Mouse (Mus musculus): ENCODE data around the gene Ifna4.
A peak's percentile ranks its signal among the peaks of the same experiment; 100 is the strongest.

The Ifna4 gene

GRCm38 (mm10) chr4:88865011-88865569, 23.4 kb downstream of the Ifna4 start:
- no peak for DNase-seq (ENCODE audit: low spot score in 2 of 2)

- peak in 1 of 2 experiments; percentile 77 for DNase-seq (ENCODE audit: low spot score in 2 of 2)
These were observed 25.8 kb downstream of the Ifna4 start for GRCm38 (mm10) chr4:88867366-88867925.

GRCm38 (mm10) chr4:88867926-88868911, 26.6 kb downstream of the Ifna4 start:
- no peak for DNase-seq (ENCODE audit: low spot score in 2 of 2)

GRCm38 (mm10) chr4:88872691-88873090, 31.0 kb downstream of the Ifna4 start:
- DNase-seq (ENCODE audit: low spot score in 2 of 2), result peak in 1 of 2 experiments; percentile 21

- no peak for DNase-seq (ENCODE audit: low spot score in 2 of 2)
These were observed 33.9 kb downstream of the Ifna4 start for GRCm38 (mm10) chr4:88875435-88876095.

DNA sequence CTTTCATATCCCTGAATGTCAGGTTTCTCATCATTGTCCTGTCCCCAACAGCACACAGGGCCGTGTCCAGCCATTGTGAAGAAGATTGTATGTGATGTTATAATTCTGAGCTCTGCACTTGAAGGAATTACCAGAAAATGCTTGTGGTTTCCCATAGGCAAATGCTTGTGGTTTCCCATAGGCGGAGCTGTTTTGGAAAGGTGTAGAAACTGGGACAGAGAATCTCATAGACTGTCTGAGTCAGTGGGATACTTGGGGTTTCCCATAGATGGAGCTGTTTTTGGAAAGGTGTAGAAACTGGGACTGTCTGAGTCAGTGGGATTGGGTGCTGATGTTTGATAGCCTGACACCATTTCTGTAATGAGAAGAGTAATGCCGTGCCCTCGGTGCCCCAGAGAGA, 34.9 kb downstream of the Ifna4 start:
- DNase-seq (ENCODE audit: low spot score in 2 of 2), result no peak

DNA sequence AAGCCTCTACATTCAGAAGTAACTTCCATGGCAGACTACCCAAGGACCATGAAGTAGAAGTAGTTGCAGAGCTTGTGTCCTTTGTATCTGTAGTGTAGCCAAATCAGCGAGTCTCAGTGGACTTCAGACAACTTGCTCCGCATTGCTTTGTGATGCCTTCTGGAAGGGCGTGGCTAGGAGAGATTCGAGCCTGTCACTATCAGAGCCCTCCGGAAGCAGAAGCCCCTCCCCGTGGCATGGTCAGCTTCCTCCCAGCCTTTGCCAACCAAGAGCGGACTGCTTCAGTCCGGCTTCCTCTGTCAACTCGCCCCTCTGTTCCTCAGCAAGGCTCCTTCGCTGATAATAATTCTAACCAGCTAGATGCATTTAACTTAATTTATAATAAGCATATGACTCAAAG, 36.6 kb downstream of the Ifna4 start:
- DNase-seq (ENCODE audit: low spot score in 2 of 2), result no peak

DNA sequence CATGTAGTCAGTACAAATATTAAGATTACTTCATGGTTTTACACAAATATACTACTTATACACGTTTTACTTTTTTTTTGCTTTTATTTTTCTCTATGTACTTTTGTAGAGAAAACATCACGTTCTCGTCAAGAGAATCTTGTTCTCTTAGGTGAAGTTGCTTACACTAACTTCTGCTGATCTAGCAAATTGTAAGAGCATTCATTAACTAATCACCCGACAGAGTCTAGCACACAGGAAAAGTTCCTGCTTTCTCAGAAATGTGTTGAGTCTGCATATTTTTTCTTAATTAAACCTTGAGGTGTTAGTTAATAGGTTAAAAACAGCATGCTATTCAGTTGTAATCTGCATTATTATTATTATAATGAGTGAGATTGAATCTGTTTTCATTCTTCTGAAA, 37.1 kb downstream of the Ifna4 start:
- DNase-seq (ENCODE audit: low spot score in 2 of 2), result no peak

GRCm38 (mm10) chr4:88880101-88880500, 38.4 kb downstream of the Ifna4 start, which contains the start of gene Ifne:
TSS of gene Ifne (minus strand) at chr4:88880201.
- no peak for DNase-seq (ENCODE audit: low spot score in 2 of 2)

DNA sequence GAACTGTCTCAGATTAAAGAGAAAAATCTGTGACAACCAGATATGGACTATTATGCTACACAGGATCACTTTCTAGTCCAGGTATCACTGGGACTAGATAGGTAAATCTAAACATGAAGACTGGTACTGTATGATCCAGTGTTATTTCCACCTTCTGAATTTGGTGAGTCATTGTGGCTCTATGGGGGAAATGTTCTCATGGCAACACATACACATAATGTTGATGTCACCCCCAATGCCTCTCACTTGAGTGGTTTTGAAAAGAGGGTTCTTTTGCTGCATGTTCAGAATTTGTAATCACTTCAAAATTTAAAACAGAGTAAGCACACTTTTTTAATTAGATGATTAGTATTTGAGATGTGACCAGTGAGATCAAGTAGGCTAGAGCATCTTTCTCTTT, 46.6 kb downstream of the Ifna4 start:
- no peak for DNase-seq (ENCODE audit: low spot score in 2 of 2)
